Mouse (Mus musculus) midbrain, postnatal 0 days (tissue): ENCODE measurements around the gene Dlg2. TPM values are rescaled to one million over a fixed set of nuclear protein-coding genes. Genes with fewer than 3 reads are reported as not detected.

Experiments used
- ATAC-seq: fragments of 200-750 bp; cut with Nextera tagmentation; 2 replicates; pipeline ENCODE4 v1.8.0; 2017; ENCODE audit warnings: moderate number of reproducible peaks, mild to moderate bottlenecking, moderate TSS enrichment, moderate library complexity; ENCODE audit not compliant: low FRiP score
- DNase-seq: peaks from one replicate; pipeline ENCODE4 v3.0.0-alpha.2; 2015; ENCODE audit warnings: low spot score
- H3K27ac ChIP-seq: fragments of 300-500 bp; sonication (generic); 2 replicates; pipeline ENCODE4 v1.5.1; 2014; ENCODE audit warnings: low read depth, mild to moderate bottlenecking, low read length, mixed read lengths
- H3K27me3 ChIP-seq: fragments of 300-500 bp; sonication (generic); 2 replicates; pipeline ENCODE4 v1.6.1; 2014; ENCODE audit warnings: low read length, control low read depth, mixed read lengths; ENCODE audit not compliant: insufficient read depth
- H3K36me3 ChIP-seq: fragments of 300-500 bp; sonication (generic); 2 replicates; pipeline ENCODE4 v1.6.1; 2014; ENCODE audit warnings: low read length, control low read depth, mixed read lengths; ENCODE audit not compliant: insufficient read depth
- H3K4me1 ChIP-seq: fragments of 300-500 bp; sonication (generic); 2 replicates; pipeline ENCODE4 v1.6.1; 2014; ENCODE audit warnings: mild to moderate bottlenecking, control low read depth, antibody characterized with exemption, low read length, mixed read lengths; ENCODE audit not compliant: insufficient read depth
- H3K4me2 ChIP-seq: fragments of 300-500 bp; sonication (generic); 2 replicates; pipeline ENCODE4 v1.6.1; 2014; ENCODE audit warnings: low read depth, mild to moderate bottlenecking, low read length, mixed read lengths; ENCODE audit not compliant: poor library complexity, severe bottlenecking
- H3K4me3 ChIP-seq: fragments of 300-500 bp; sonication (generic); 2 replicates; pipeline ENCODE4 v1.5.1; 2014; ENCODE audit warnings: low read depth, mild to moderate bottlenecking, low read length, moderate library complexity
- H3K9ac ChIP-seq: fragments of 300-500 bp; sonication (generic); replicated peaks from 2 replicates; pipeline ENCODE4 v1.6.1; 2014; ENCODE audit warnings: mild to moderate bottlenecking, low read length, moderate library complexity, mixed read lengths; ENCODE audit not compliant: poor library complexity, severe bottlenecking
- H3K9me3 ChIP-seq: fragments of 300-500 bp; sonication (generic); 2 replicates; pipeline ENCODE4 v1.6.1; 2016; ENCODE audit warnings: low read length, control low read depth
- CTCF ChIP-seq: IDR thresholded peaks from 2 replicates; pipeline ENCODE4 v1.5.1; 2016; ENCODE audit warnings: antibody characterized with exemption, mild to moderate bottlenecking
- WGBS: fragments of 180-500 bp; shearing (Covaris S2); extraction: QIAGEN DNeasy Blood & Tissue Kit; methylation state at CpG from one replicate; pipeline ENCODE4 v1.1.7; 2014; 5-methylcytosine and 5-hydroxymethylcytosine counted together
- polyA plus RNA-seq: library from polyadenylated mRNA; unstranded; fragments of >200 nt; fragmentation: Nextera tagmentation; extraction: Ambion mirVana; gene quantifications from 2 replicates; pipeline ENCODE4 v1.2.1, GENCODE M21; 2015
- total RNA-seq: library from RNA; depleted of rRNA; stranded (reverse); fragments of >200 nt; gene quantifications from 2 replicates; pipeline ENCODE4 v1.2.3, GENCODE M21; 2014

Gene Dlg2
- total and polyA plus RNA-seq, 2 experiments from 2014 or later = 21.6 to 126 TPM

- Histone ChIP-seq H3K4me2 (no peak overlapping the region), H3K27ac (no peak overlapping the region), H3K9ac (no peak overlapping the region), H3K4me3 (no peak overlapping the region), H3K4me1 (no peaks in the 10 kb centered on the region), H3K9me3 (no peaks in the 10 kb centered on the region), H3K27me3 (no peaks in the 10 kb centered on the region), H3K36me3 (no peaks in the 10 kb centered on the region)
- no peak for TF ChIP-seq CTCF
- ATAC-seq = no peak
- DNase-seq = no peak
These were observed 1894.0 kb downstream of the Dlg2 start for GRCm38 (mm10) chr7:92370521-92370920.

GRCm38 (mm10) chr7:92371638-92372037 is 1895.2 kb downstream of the Dlg2 start:
- no peak overlapping the region for H3K9ac ChIP-seq

GRCm38 (mm10) chr7:92373863-92374357 is 1897.4 kb downstream of the Dlg2 start:
- H3K4me2 ChIP-seq = no peak overlapping the region
- no peak for DNase-seq
- no peak overlapping the region for H3K27ac ChIP-seq

More at GRCm38 (mm10) chr7:92371638-92372037, 1895.2 kb downstream of the Dlg2 start:
- H3K4me3 ChIP-seq = no peak overlapping the region
- H3K36me3 ChIP-seq = no peaks in the 10 kb centered on the region
- ATAC-seq (no peak), DNase-seq (peak; percentile 40)
- no peaks in the 10 kb centered on the region for H3K4me1 ChIP-seq
- no peak overlapping the region for H3K4me2 ChIP-seq
- H3K27me3 ChIP-seq = no peaks in the 10 kb centered on the region
- H3K9me3 ChIP-seq = no peaks in the 10 kb centered on the region
- TF ChIP-seq CTCF = no peak
- WGBS = 68% methylated on average over 4 of the region's 4 CpGs
- H3K27ac ChIP-seq = no peak overlapping the region

GRCm38 (mm10) chr7:92383913-92384484 is 1907.5 kb downstream of the Dlg2 start:
- DNase-seq (no peak), ATAC-seq (no peak)
- H3K36me3 ChIP-seq = no peaks in the 10 kb centered on the region
- H3K27ac ChIP-seq = no peak overlapping the region
- no peaks in the 10 kb centered on the region for H3K4me1 ChIP-seq
- no peak overlapping the region for H3K4me3 ChIP-seq
- H3K9me3 ChIP-seq = no peaks in the 10 kb centered on the region
- TF ChIP-seq CTCF = no peak
- H3K4me2 ChIP-seq = no peak overlapping the region
- no peaks in the 10 kb centered on the region for H3K27me3 ChIP-seq
- H3K9ac ChIP-seq = no peak overlapping the region
- 28% methylated on average over 5 of the region's 5 CpGs for WGBS

More at GRCm38 (mm10) chr7:92373863-92374357, 1897.4 kb downstream of the Dlg2 start:
- H3K9ac ChIP-seq = no peak overlapping the region
- no peaks in the 10 kb centered on the region for H3K4me1 ChIP-seq
- H3K4me3 ChIP-seq = no peak overlapping the region
- H3K27me3 ChIP-seq = no peaks in the 10 kb centered on the region
- no peak for ATAC-seq
- 83% methylated on average over 5 of the region's 5 CpGs for WGBS
- TF ChIP-seq CTCF = no peak
- no peaks in the 10 kb centered on the region for H3K9me3 ChIP-seq
- no peaks in the 10 kb centered on the region for H3K36me3 ChIP-seq

GRCm38 (mm10) chr7:92392052-92392640 is 1915.7 kb downstream of the Dlg2 start:
- no peaks in the 10 kb centered on the region for H3K4me1 ChIP-seq
- H3K4me3 ChIP-seq = no peak overlapping the region
- no peak for ATAC-seq
- H3K36me3 ChIP-seq = no peaks in the 10 kb centered on the region
- H3K9ac ChIP-seq = no peak overlapping the region
- H3K9me3 ChIP-seq = no peaks in the 10 kb centered on the region
- no peaks in the 10 kb centered on the region for H3K27me3 ChIP-seq
- TF ChIP-seq CTCF = no peak
- no peak overlapping the region for H3K27ac ChIP-seq
- DNase-seq = no peak
- 90% methylated on average over 6 of the region's 6 CpGs for WGBS
- no peak overlapping the region for H3K4me2 ChIP-seq

- no peaks in the 10 kb centered on the region for H3K27me3 ChIP-seq
- no peaks in the 10 kb centered on the region for H3K4me1 ChIP-seq
- DNase-seq = peak; percentile 48
- no peak for TF ChIP-seq CTCF
- H3K4me3 ChIP-seq = no peak overlapping the region
- 56% methylated on average over 1 of the region's 1 CpGs for WGBS
- no peak overlapping the region for H3K9ac ChIP-seq
- no peak overlapping the region for H3K27ac ChIP-seq
- no peaks in the 10 kb centered on the region for H3K9me3 ChIP-seq
- no peaks in the 10 kb centered on the region for H3K36me3 ChIP-seq
- H3K4me2 ChIP-seq = no peak overlapping the region
- no peak for ATAC-seq
These were observed 1920.3 kb downstream of the Dlg2 start for GRCm38 (mm10) chr7:92396783-92397182.
